Mouse (Mus musculus) myocyte (in vitro differentiated cells): ENCODE data around the gene Fhit. TPM values are rescaled to one million over a fixed set of nuclear protein-coding genes. Genes with fewer than 3 reads are reported as not detected.

Experiments used
- H3K27me3 ChIP-seq: one replicate; pipeline ENCODE4 v1.6.1; 2011; ENCODE audit not compliant: control insufficient read depth, insufficient read depth, insufficient read length
- H3K36me3 ChIP-seq: one replicate; pipeline ENCODE4 v1.6.1; 2011; ENCODE audit not compliant: control insufficient read depth, insufficient read depth
- H3K4me2 ChIP-seq: one replicate; pipeline ENCODE4 v1.6.1; 2011; ENCODE audit warnings: low read depth, control low read depth
- H3K4me3 ChIP-seq: one replicate; pipeline ENCODE4 v1.5.1; 2011; ENCODE audit warnings: mild to moderate bottlenecking, control low read depth, moderate library complexity
- H3K79me2 ChIP-seq: one replicate; pipeline ENCODE4 v1.6.1; 2011; ENCODE audit not compliant: control insufficient read depth, insufficient read depth
- H3ac ChIP-seq: one replicate; pipeline ENCODE4 v1.6.1; 2011; ENCODE audit not compliant: control insufficient read depth, insufficient read length
- CEBPB ChIP-seq: IDR thresholded peaks from 2 replicates; pipeline ENCODE4 v1.6.1; 2011; ENCODE audit warnings: mild to moderate bottlenecking, moderate library complexity; ENCODE audit not compliant: poor library complexity, insufficient read depth, severe bottlenecking
- E2F4 ChIP-seq: IDR thresholded peaks from one replicate; pipeline ENCODE4 v1.6.1; 2011; ENCODE audit warnings: mild to moderate bottlenecking, control low read depth, moderate library complexity; ENCODE audit not compliant: insufficient read depth
- MAX ChIP-seq: IDR thresholded peaks from one replicate; pipeline ENCODE4 v1.6.1; 2011; ENCODE audit warnings: low read depth, mild to moderate bottlenecking, control low read depth
- MYOD1 ChIP-seq, 3 experiments: IDR thresholded peaks; one replicate each; pipeline ENCODE4 v1.6.1; 2011; ENCODE audit warnings: control low read depth in 2 of 3, low read depth in 2 of 3, mild to moderate bottlenecking in 2 of 3, moderate library complexity in 1 of 3; ENCODE audit not compliant: insufficient read length in 2 of 3, control insufficient read depth in 1 of 3
- MYOG ChIP-seq, 3 experiments: IDR thresholded peaks; one replicate each; pipeline ENCODE4 v1.6.1; 2011; ENCODE audit warnings: control low read depth in 2 of 3, low read depth in 2 of 3, mild to moderate bottlenecking in 2 of 3; ENCODE audit not compliant: insufficient read length in 2 of 3, control insufficient read depth in 1 of 3, insufficient read depth in 1 of 3
- POLR2A ChIP-seq: IDR thresholded peaks from one replicate; pipeline ENCODE4 v1.6.1; 2011; ENCODE audit warnings: low read depth, mild to moderate bottlenecking, control low read depth, moderate library complexity; ENCODE audit not compliant: insufficient read length
- POLR2AphosphoS2 ChIP-seq: IDR thresholded peaks from one replicate; pipeline ENCODE4 v1.6.1; 2011; ENCODE audit warnings: low read depth, control low read depth; ENCODE audit not compliant: insufficient read length
- REST ChIP-seq: IDR thresholded peaks from one replicate; pipeline ENCODE4 v1.6.1; 2011; ENCODE audit warnings: mild to moderate bottlenecking, control low read depth, moderate library complexity; ENCODE audit not compliant: insufficient read depth, insufficient read length
- SRF ChIP-seq: IDR thresholded peaks from one replicate; pipeline ENCODE4 v1.6.1; 2011; ENCODE audit warnings: low read depth; ENCODE audit not compliant: control insufficient read depth, insufficient read length
- TCF12 ChIP-seq: IDR thresholded peaks from one replicate; pipeline ENCODE4 v1.6.1; 2011; ENCODE audit warnings: mild to moderate bottlenecking, control low read depth; ENCODE audit not compliant: poor library complexity, insufficient read depth, severe bottlenecking
- TCF3 ChIP-seq: IDR thresholded peaks from one replicate; pipeline ENCODE4 v1.6.1; 2011; ENCODE audit warnings: low read depth, control low read depth; ENCODE audit not compliant: insufficient read length
- USF1 ChIP-seq: IDR thresholded peaks from one replicate; pipeline ENCODE4 v1.6.1; 2011; ENCODE audit warnings: low read depth, mild to moderate bottlenecking, control low read depth, moderate library complexity
- polyA plus RNA-seq: library from polyadenylated mRNA; unstranded; fragments of >200 nt; fragmentation: generic; extraction: Trizol; gene quantifications from one replicate; pipeline ENCODE4 v1.2.1, GENCODE M21; 2012; ENCODE audit warnings: missing spikeins

Fhit gene
- polyA plus RNA-seq, 1 experiment: not detected

DNA sequence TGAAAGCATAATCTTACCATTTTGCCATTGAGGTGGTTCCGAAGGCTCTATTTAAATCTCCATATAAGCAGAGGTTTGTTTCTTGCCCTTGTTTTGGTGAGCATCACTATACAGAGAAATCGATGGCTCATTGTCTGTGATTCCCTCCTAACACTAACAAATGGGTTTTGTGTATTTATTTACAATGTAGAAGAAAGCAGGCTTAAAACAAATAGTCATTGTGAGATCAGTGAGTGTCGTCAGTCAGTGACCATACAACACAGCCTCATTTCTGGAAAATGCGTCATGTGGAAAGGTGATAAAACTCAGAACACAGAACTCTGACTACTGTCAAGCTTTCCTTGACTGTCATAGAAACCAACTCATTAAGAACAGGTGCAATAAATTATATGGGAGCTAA is 1632.6 kb downstream of the Fhit start:
- H3K4me2 ChIP-seq: no peak overlapping the region
- no peak for TF ChIP-seq MAX
- TF ChIP-seq POLR2A: no peak
- no peak for TF ChIP-seq MYOG (IDR thresholded peaks at IDR 0.05; ENCODE audit: control insufficient read depth in 1 of 3, insufficient read depth in 1 of 3, insufficient read length in 2 of 3, low read depth in 2 of 3)
- TF ChIP-seq E2F4: no peak
- no peak for TF ChIP-seq POLR2AphosphoS2
- no peak for TF ChIP-seq TCF12
- TF ChIP-seq TCF3: no peak
- TF ChIP-seq USF1: no peak
- TF ChIP-seq CEBPB: no peak
- no peak for TF ChIP-seq REST
- TF ChIP-seq SRF: no peak
- no peak for TF ChIP-seq MYOD1 (IDR thresholded peaks at IDR 0.05; ENCODE audit: control insufficient read depth in 1 of 3, insufficient read length in 2 of 3, low read depth in 2 of 3)
- H3ac ChIP-seq: no peak overlapping the region
- no peaks in the 10 kb centered on the region for H3K36me3 ChIP-seq
- H3K27me3 ChIP-seq: no peaks in the 10 kb centered on the region
- H3K79me2 ChIP-seq: no peaks in the 10 kb centered on the region
- H3K4me3 ChIP-seq: no peak overlapping the region

DNA sequence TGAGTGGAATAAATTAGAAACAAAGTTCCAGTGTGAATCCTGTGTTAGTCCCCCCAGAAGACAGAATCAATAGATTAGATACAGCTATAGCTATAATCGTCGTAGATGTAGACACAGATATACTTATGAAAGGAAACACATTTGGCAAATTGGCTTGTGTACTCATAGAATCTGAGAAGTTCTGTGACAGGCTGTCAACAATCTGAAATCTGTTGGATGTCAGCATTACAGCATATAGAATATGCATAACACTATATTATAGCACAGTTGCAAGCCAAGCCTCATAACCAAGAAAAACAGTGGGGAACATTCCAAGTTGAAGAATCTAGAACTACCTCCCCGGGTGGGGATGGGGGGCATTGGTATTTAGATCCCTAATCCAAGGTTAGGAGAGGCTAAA is 1635.7 kb downstream of the Fhit start:
- no peaks in the 10 kb centered on the region for H3K79me2 ChIP-seq
- no peaks in the 10 kb centered on the region for H3K36me3 ChIP-seq
- no peak overlapping the region for H3K4me2 ChIP-seq
- no peak overlapping the region for H3K4me3 ChIP-seq
- H3ac ChIP-seq: no peak overlapping the region
- no peak for TF ChIP-seq POLR2A
- TF ChIP-seq USF1: no peak
- no peak for TF ChIP-seq TCF3
- TF ChIP-seq TCF12: no peak
- no peak for TF ChIP-seq MYOG (IDR thresholded peaks at IDR 0.05; ENCODE audit: control insufficient read depth in 1 of 3, insufficient read depth in 1 of 3, insufficient read length in 2 of 3, low read depth in 2 of 3)
- TF ChIP-seq CEBPB: no peak
- TF ChIP-seq REST: no peak
- TF ChIP-seq POLR2AphosphoS2: no peak
- H3K27me3 ChIP-seq: no peaks in the 10 kb centered on the region

- Histone ChIP-seq H3K27me3 (no peaks in the 10 kb centered on the region), H3K4me3 (no peak overlapping the region), H3K36me3 (no peaks in the 10 kb centered on the region), H3K79me2 (no peaks in the 10 kb centered on the region), H3K4me2 (no peak overlapping the region), H3ac (no peak overlapping the region)
- no peak for TF ChIP-seq MAX
- TF ChIP-seq MYOG (IDR thresholded peaks at IDR 0.05; ENCODE audit: control insufficient read depth in 1 of 3, insufficient read depth in 1 of 3, insufficient read length in 2 of 3, low read depth in 2 of 3): no peak
- no peak for TF ChIP-seq TCF3
- no peak for TF ChIP-seq POLR2AphosphoS2
- TF ChIP-seq E2F4: no peak
- no peak for TF ChIP-seq TCF12
- no peak for TF ChIP-seq SRF
- TF ChIP-seq REST: no peak
- TF ChIP-seq USF1: no peak
- TF ChIP-seq CEBPB: no peak
- no peak for TF ChIP-seq POLR2A
- no peak for TF ChIP-seq MYOD1 (IDR thresholded peaks at IDR 0.05; ENCODE audit: control insufficient read depth in 1 of 3, insufficient read length in 2 of 3, low read depth in 2 of 3)
Observed at GRCm38 (mm10) chr14:9517651-9518050, 1644.2 kb downstream of the Fhit start.

DNA sequence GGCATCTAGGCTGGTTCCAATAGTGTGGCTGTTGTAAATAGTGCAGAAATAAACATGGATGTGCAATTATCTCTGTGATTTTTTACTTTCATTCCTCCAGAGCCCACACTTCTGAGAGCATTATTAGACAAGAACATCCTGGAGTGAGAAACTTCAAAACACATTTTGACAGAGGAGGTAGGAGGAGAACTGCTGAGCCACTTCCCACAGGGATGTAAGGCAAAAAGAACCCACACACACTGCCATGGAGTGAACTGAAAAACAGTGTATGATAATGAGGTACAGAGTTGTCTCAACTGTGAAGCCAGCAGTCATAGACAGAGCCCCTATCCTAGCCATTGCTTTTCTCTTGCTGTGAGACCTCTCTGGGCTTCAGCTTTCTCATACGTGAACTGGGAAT is 1652.2 kb downstream of the Fhit start:
- no peak overlapping the region for H3K4me3 ChIP-seq
- H3K4me2 ChIP-seq: no peak overlapping the region
- H3K79me2 ChIP-seq: no peaks in the 10 kb centered on the region
- no peaks in the 10 kb centered on the region for H3K36me3 ChIP-seq
- no peak for TF ChIP-seq MYOG (IDR thresholded peaks at IDR 0.05; ENCODE audit: control insufficient read depth in 1 of 3, insufficient read depth in 1 of 3, insufficient read length in 2 of 3, low read depth in 2 of 3)
- TF ChIP-seq USF1: no peak
- TF ChIP-seq TCF12: no peak
- TF ChIP-seq E2F4: no peak
- no peak for TF ChIP-seq TCF3
- TF ChIP-seq SRF: no peak
- no peak for TF ChIP-seq MAX
- TF ChIP-seq POLR2A: no peak
- no peak overlapping the region for H3ac ChIP-seq
- no peaks in the 10 kb centered on the region for H3K27me3 ChIP-seq

Other genes with a start within 250 kb of the Fhit start
- gene Gm3839, start 194.7 kb upstream of the Fhit start, polyA plus RNA-seq: 1.7 TPM